ENCODE assay signal across 8 mouse cellular contexts in the genomic region with DNA sequence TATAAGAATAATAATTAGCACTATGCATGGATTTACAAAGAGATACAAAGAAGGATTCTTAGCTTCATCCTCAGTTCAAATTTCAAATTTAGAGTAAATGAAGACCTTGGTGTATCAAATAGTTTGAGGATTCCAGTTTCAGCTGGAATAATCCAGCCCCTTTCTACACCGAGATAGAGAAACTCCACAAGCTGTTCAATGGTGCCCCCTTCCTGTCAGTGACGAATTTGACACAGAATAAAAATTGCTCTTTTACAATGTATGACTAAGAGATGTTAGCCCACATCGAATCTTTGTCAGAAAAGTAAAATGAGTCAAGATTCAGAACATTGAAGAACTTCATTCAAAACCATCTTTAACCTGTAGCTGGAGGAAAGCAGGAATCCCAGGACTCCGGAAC.
DNase-seq lines count a peak whose midpoint lies in the region; ATAC-seq lines count a peak whose summit lies in the region.

No protein-coding gene starts in this region.

- peak; percentile 78 for DNase-seq in embryonic facial prominence, embryonic 11.5 days (ENCODE audit: low spot score)
- DNase-seq in embryonic facial prominence, embryonic 10.5 days (ENCODE audit: low spot score): no peak
- DNase-seq in ovary, postnatal 14 days (ENCODE audit: low spot score): peak; percentile 25
- DNase-seq in ovary, postnatal 36 days (ENCODE audit: low spot score): no peak
- DNase-seq in heart, postnatal 4 days: peak; percentile 47
- DNase-seq in left cerebral cortex, postnatal 25 days (ENCODE audit: low spot score in 2 of 2): peak; percentile 26 to 69
- DNase-seq in telencephalon, adult 2 months (ENCODE audit: low read depth, low spot score): peak; percentile 19
- DNase-seq in thymus, postnatal 36 days: no peak

- H3K9ac ChIP-seq in embryonic facial prominence, embryonic 11.5 days (replicated peaks; ENCODE audit: low read length): no peak overlapping the region

- no peak overlapping the region for H3K4me3 ChIP-seq in embryonic facial prominence, embryonic 11.5 days (ENCODE audit: low read depth, low read length)
- H3K4me3 ChIP-seq in embryonic facial prominence, embryonic 10.5 days: no peak overlapping the region

- intact Hi-C loops in left cerebral cortex, postnatal 25 days (cut with DNase I): loop anchor here (2.0 to 10.0 kb wide), 4 partner anchors 211 to 1171 kb away; no protein-coding TSS in a partner anchor

- no peaks in the 10 kb centered on the region for H3K9me3 ChIP-seq in embryonic facial prominence, embryonic 11.5 days (replicated peaks; ENCODE audit: control insufficient read depth, low read length)
- no peaks in the 10 kb centered on the region for H3K9me3 ChIP-seq in embryonic facial prominence, embryonic 10.5 days

- H3K27ac ChIP-seq in embryonic facial prominence, embryonic 11.5 days (replicated peaks; ENCODE audit: low read depth, low read length): no peak overlapping the region
- H3K27ac ChIP-seq in embryonic facial prominence, embryonic 10.5 days (replicated peaks): no peak overlapping the region

- ATAC-seq in embryonic facial prominence, embryonic 11.5 days (replicated peaks; ENCODE audit: insufficient number of reproducible peaks, low FRiP score, low TSS enrichment, low read depth): no peak

- no peak overlapping the region for H3K4me2 ChIP-seq in embryonic facial prominence, embryonic 11.5 days (ENCODE audit: low read depth, low read length)

- H3K36me3 ChIP-seq in embryonic facial prominence, embryonic 11.5 days (replicated peaks; ENCODE audit: control insufficient read depth, insufficient read depth, low read depth, low read length): no peaks in the 10 kb centered on the region
- no peaks in the 10 kb centered on the region for H3K36me3 ChIP-seq in embryonic facial prominence, embryonic 10.5 days (replicated peaks)

- H3K4me1 ChIP-seq in embryonic facial prominence, embryonic 11.5 days (ENCODE audit: control insufficient read depth, insufficient read depth, low read length): no peaks in the 10 kb centered on the region
- H3K4me1 ChIP-seq in embryonic facial prominence, embryonic 10.5 days: no peaks in the 10 kb centered on the region

- 35% methylated on average over 4 of the region's 4 CpGs for WGBS in embryonic facial prominence, embryonic 11.5 days
- WGBS in embryonic facial prominence, embryonic 10.5 days: 38% methylated on average over 4 of the region's 4 CpGs

- no peaks in the 10 kb centered on the region for H3K27me3 ChIP-seq in embryonic facial prominence, embryonic 11.5 days (ENCODE audit: control insufficient read depth, insufficient read depth, low read length)
- no peaks in the 10 kb centered on the region for H3K27me3 ChIP-seq in embryonic facial prominence, embryonic 10.5 days (replicated peaks; ENCODE audit: low read depth, poor library complexity, severe bottlenecking)

Comparison
In these comparisons a context has a peak if more than half of its experiments do, and no peak if none do; other contexts are left out.
1. DNase-seq: peak in embryonic facial prominence, embryonic 11.5 days (single experiment), ovary, postnatal 14 days (single experiment), heart, postnatal 4 days (single experiment), left cerebral cortex, postnatal 25 days (2 of 2) and telencephalon, adult 2 months (single experiment); none in embryonic facial prominence, embryonic 10.5 days (single experiment), ovary, postnatal 36 days (single experiment) and thymus, postnatal 36 days (0 of 2).